Mouse (Mus musculus) midbrain, postnatal 0 days (tissue): ENCODE measurements around the gene Dimt1. TPM values are rescaled to one million over a fixed set of nuclear protein-coding genes. Genes with fewer than 3 reads are reported as not detected.
"Not testable (repeated sequence)": the region's sequence is repeated elsewhere in the genome, so short reads cannot be mapped to it uniquely, and the experiment has no call there.

Experiments used
- ATAC-seq: fragments of 200-750 bp; cut with Nextera tagmentation; 2 replicates; pipeline ENCODE4 v1.8.0; 2017; ENCODE audit warnings: moderate number of reproducible peaks, mild to moderate bottlenecking, moderate TSS enrichment, moderate library complexity; ENCODE audit not compliant: low FRiP score
- DNase-seq: peaks from one replicate; pipeline ENCODE4 v3.0.0-alpha.2; 2015; ENCODE audit warnings: low spot score
- H3K27ac ChIP-seq: fragments of 300-500 bp; sonication (generic); 2 replicates; pipeline ENCODE4 v1.5.1; 2014; ENCODE audit warnings: low read depth, mild to moderate bottlenecking, low read length, mixed read lengths
- H3K27me3 ChIP-seq: fragments of 300-500 bp; sonication (generic); 2 replicates; pipeline ENCODE4 v1.6.1; 2014; ENCODE audit warnings: low read length, control low read depth, mixed read lengths; ENCODE audit not compliant: insufficient read depth
- H3K36me3 ChIP-seq: fragments of 300-500 bp; sonication (generic); 2 replicates; pipeline ENCODE4 v1.6.1; 2014; ENCODE audit warnings: low read length, control low read depth, mixed read lengths; ENCODE audit not compliant: insufficient read depth
- H3K4me1 ChIP-seq: fragments of 300-500 bp; sonication (generic); 2 replicates; pipeline ENCODE4 v1.6.1; 2014; ENCODE audit warnings: mild to moderate bottlenecking, control low read depth, antibody characterized with exemption, low read length, mixed read lengths; ENCODE audit not compliant: insufficient read depth
- H3K4me2 ChIP-seq: fragments of 300-500 bp; sonication (generic); 2 replicates; pipeline ENCODE4 v1.6.1; 2014; ENCODE audit warnings: low read depth, mild to moderate bottlenecking, low read length, mixed read lengths; ENCODE audit not compliant: poor library complexity, severe bottlenecking
- H3K4me3 ChIP-seq: fragments of 300-500 bp; sonication (generic); 2 replicates; pipeline ENCODE4 v1.5.1; 2014; ENCODE audit warnings: low read depth, mild to moderate bottlenecking, low read length, moderate library complexity
- H3K9ac ChIP-seq: fragments of 300-500 bp; sonication (generic); replicated peaks from 2 replicates; pipeline ENCODE4 v1.6.1; 2014; ENCODE audit warnings: mild to moderate bottlenecking, low read length, moderate library complexity, mixed read lengths; ENCODE audit not compliant: poor library complexity, severe bottlenecking
- H3K9me3 ChIP-seq: fragments of 300-500 bp; sonication (generic); 2 replicates; pipeline ENCODE4 v1.6.1; 2016; ENCODE audit warnings: low read length, control low read depth
- CTCF ChIP-seq: IDR thresholded peaks from 2 replicates; pipeline ENCODE4 v1.5.1; 2016; ENCODE audit warnings: antibody characterized with exemption, mild to moderate bottlenecking
- WGBS: fragments of 180-500 bp; shearing (Covaris S2); extraction: QIAGEN DNeasy Blood & Tissue Kit; methylation state at CpG from one replicate; pipeline ENCODE4 v1.1.7; 2014; 5-methylcytosine and 5-hydroxymethylcytosine counted together
- polyA plus RNA-seq: library from polyadenylated mRNA; unstranded; fragments of >200 nt; fragmentation: Nextera tagmentation; extraction: Ambion mirVana; gene quantifications from 2 replicates; pipeline ENCODE4 v1.2.1, GENCODE M21; 2015
- total RNA-seq: library from RNA; depleted of rRNA; stranded (reverse); fragments of >200 nt; gene quantifications from 2 replicates; pipeline ENCODE4 v1.2.3, GENCODE M21; 2014

The Dimt1 gene
- total and polyA plus RNA-seq, 2 experiments from 2014 or later = 16.0 to 29.7 TPM

DNA sequence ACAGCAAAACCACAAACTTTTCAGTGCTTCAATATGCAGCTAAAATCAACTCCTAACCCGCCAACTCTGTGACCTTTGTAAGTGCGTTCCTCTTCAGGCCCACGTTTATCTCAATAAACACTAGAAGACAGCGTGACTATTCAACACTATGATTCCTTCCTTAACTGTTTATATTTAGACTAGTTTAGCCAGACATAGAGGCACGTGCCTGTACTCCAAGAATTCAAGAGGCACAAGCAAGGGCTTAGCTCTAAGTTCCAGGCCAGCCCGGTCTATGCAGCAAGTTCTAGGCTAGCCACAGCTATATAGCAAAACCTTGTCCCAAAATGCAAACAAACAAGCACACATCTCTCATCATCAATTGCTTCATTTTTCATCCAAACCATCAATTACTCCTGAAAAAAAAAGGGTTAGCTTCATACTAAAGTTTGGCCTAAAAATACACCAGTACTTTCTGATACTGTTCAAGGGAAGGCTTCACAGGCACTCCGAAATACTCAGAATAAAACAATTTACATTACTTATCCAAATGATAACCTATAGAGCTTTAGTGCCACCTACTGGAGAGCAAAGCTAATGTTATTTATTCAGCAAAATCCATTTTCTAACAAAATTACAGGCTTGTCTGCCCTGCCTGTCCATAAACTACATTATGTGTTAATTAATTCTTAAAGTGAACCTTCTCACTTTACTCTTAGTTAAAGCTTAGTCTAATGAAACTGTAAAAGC lies 28.4 kb upstream of the Dimt1 start:
- DNase-seq (peak; percentile 75), ATAC-seq (no peak)
- H3K36me3 ChIP-seq = peaks cover 2% of the 10 kb centered on the region; the same call in 1 of the 2 replicates
- H3K27ac ChIP-seq = no peak overlapping the region
- H3K4me3 ChIP-seq = no peak overlapping the region
- H3K4me1 ChIP-seq = no peaks in the 10 kb centered on the region
- TF ChIP-seq CTCF = peak; percentile 86
- 81% methylated on average over 7 of the region's 7 CpGs for WGBS
- H3K9ac ChIP-seq = no peak overlapping the region
- H3K4me2 ChIP-seq = no peak overlapping the region
- H3K27me3 ChIP-seq = no peaks in the 10 kb centered on the region
- no peaks in the 10 kb centered on the region for H3K9me3 ChIP-seq

DNA sequence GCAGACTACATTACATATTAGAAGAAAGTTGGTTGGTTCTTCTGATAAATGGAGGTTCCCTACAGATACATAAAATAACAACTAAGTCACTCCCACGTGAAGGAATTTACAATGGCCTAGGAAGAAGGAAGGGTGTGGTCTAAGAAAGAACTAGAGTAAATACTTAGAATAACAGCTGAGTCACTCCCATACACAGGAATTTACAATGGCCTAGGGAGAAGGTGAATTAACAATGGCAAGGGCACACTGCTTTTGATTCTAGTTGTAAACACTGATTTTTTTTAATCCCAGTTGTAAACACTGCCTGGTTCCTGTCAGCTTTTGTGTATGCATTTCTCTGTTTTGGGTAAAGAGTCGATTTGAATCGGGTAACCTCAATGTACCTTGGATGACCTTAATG lies 21.0 kb upstream of the Dimt1 start:
- not testable (repeated sequence) for DNase-seq, H3K27ac ChIP-seq, H3K9ac ChIP-seq, H3K4me1 ChIP-seq, ATAC-seq, H3K4me2 ChIP-seq, H3K36me3 ChIP-seq, H3K27me3 ChIP-seq, H3K4me3 ChIP-seq, H3K9me3 ChIP-seq
- WGBS = 93% methylated on average over 3 of the region's 3 CpGs

DNA sequence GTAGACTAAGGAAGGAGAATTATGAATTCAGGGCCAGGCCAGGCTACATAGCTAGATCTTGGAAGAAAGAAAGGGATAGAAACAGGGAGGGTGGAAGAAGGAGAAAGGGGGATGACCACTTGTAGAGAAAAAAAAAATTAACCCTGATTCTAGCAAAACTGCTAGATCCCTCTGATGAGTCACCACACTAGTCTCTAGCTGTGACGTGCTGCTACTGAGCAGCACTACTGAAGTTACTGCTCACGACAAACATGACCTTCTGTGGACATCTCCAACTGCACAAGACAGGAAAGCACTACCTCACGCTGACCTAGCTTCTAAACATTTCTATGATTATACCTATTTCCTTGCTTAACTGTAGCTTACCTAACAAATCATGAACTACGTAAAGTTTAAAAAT lies 18.6 kb upstream of the Dimt1 start:
- Histone ChIP-seq H3K9me3 (no peaks in the 10 kb centered on the region), H3K4me1 (no peaks in the 10 kb centered on the region), H3K27ac (no peak overlapping the region), H3K4me3 (no peak overlapping the region), H3K9ac (no peak overlapping the region), H3K27me3 (no peaks in the 10 kb centered on the region), H3K36me3 (no peaks in the 10 kb centered on the region), H3K4me2 (no peak overlapping the region)
- 95% methylated on average over 4 of the region's 4 CpGs for WGBS
- DNase-seq (no peak), ATAC-seq (no peak)
- TF ChIP-seq CTCF = no peak

DNA sequence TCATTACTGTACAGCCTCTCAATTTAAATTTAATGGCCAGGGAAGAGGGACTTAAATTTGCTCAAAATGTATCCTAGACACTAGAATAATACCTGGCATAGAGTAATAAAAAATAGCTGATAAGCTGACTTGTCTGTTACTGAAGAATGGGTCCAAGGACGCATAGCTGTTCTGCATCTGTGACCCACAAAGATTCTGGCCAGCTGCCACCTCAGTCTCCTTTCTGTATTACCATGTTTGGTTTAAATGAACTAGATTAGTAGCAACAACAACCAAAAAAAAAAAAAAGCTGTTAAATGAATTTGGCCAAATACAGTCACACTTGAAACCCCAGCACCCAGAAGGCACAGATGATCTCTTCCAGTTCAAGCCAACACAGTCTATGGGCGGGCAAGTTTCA lies 17.7 kb upstream of the Dimt1 start:
- no peak overlapping the region for H3K4me2 ChIP-seq
- no peaks in the 10 kb centered on the region for H3K27me3 ChIP-seq
- no peak for TF ChIP-seq CTCF
- H3K9me3 ChIP-seq = no peaks in the 10 kb centered on the region
- no peak for DNase-seq
- no peak overlapping the region for H3K4me3 ChIP-seq
- no peak overlapping the region for H3K27ac ChIP-seq
- ATAC-seq = no peak
- no peaks in the 10 kb centered on the region for H3K36me3 ChIP-seq
- no peaks in the 10 kb centered on the region for H3K4me1 ChIP-seq
- WGBS = 97% methylated on average over 2 of the region's 2 CpGs
- no peak overlapping the region for H3K9ac ChIP-seq

DNA sequence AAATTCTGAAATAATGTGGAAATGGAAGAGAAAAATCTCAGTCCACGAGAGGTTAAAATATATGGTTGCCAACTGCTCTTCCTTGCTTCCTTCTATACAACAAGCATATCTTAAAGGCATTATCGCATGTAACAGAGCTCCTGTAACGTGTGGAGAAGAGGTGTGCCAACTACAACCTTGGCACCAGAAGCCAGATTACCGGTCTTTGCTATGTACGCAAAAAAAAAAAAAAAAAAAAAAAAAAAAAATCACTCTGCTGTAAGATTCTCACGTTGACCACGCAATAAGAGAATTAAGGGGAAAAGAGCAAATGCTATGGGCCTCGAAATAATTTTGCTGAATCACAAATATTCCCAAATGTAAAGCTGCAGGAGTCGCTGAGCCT lies 11.1 kb upstream of the Dimt1 start:
- H3K9ac ChIP-seq = peak overlapping the region; percentile 81
- H3K27ac ChIP-seq = peak overlapping the region; percentile 84
- no peaks in the 10 kb centered on the region for H3K36me3 ChIP-seq
- DNase-seq (peak; percentile 9), ATAC-seq (no peak)
- H3K27me3 ChIP-seq = no peaks in the 10 kb centered on the region
- H3K4me1 ChIP-seq = no peaks in the 10 kb centered on the region
- 8% methylated on average over 9 of the region's 9 CpGs for WGBS
- TF ChIP-seq CTCF = no peak
- peak overlapping the region; percentile 70 for H3K4me2 ChIP-seq
- H3K4me3 ChIP-seq = peak overlapping the region; percentile 98
- H3K9me3 ChIP-seq = no peaks in the 10 kb centered on the region

DNA sequence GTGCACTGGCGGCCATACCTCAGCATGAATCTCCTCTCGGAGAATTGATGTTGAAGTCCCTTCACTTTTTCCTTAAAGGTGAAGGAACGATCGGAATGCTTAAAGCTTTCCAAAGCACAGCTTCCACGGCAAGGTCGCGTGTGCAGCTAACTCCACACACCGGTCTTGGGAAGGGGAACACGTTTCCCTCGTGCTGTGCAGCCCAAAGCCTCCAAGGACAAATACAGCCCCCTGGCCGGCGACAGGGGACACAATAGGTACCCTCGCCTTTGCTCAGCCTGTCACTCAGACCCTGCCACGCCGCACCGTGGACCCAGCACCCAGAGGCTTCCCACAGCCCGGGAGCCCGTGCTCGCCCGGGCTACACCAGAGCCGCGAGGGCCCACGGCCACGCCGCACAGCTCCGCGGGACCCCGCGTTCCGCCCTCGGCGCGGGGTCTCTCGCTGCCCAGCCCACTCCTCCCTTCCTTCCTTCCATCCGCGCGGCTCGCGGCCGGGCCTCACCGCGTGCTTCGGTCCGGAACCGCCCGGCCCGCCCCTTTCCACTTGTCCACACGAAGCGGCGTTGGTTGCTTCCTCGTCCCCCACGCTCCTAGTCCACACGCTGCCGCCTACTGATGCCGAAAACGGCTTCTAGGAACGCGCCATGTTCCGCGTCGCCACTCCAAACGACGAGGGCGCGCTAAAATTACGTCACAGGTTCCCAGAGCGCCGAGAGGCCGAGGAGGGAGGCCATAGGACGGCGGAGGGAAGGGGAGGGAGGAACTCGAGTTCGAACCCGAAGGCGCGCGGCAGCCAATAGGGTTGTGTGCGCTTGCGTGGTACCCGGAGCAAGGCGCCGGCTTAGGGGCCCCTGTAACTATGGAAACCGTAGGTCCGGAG lies 10.4 kb upstream of the Dimt1 start, which contains the start of gene Ipo11:
Ipo11 (minus strand) TSS at position 703 of the 882 bp plus-strand sequence.
- H3K4me2 ChIP-seq = peak within 1 kb of the TSS; percentile 70
- DNase-seq (peak; percentile 99), ATAC-seq (peak; percentile 97)
- H3K4me1 ChIP-seq = no peaks in the 10 kb centered on the region
- H3K9me3 ChIP-seq = no peaks in the 10 kb centered on the region
- no peak for TF ChIP-seq CTCF
- H3K9ac ChIP-seq = peak within 1 kb of the TSS; percentile 81
- H3K27me3 ChIP-seq = no peaks in the 10 kb centered on the region
- WGBS = under 1% methylated on average over 84 of the region's 84 CpGs
- H3K4me3 ChIP-seq = peak within 1 kb of the TSS; percentile 98
- H3K27ac ChIP-seq = peak within 1 kb of the TSS; percentile 84
- H3K36me3 ChIP-seq = no peaks in the 10 kb centered on the region
